Mouse (Mus musculus) neural tube, embryonic 15.5 days (tissue): ENCODE data around the gene Recql. TPM values are rescaled to one million over a fixed set of nuclear protein-coding genes. Genes with fewer than 3 reads are reported as not detected.

Experiments
- ATAC-seq: fragments of 200-750 bp; cut with Nextera tagmentation; 2 replicates; pipeline ENCODE4 v1.8.0; 2017; ENCODE audit warnings: mild to moderate bottlenecking, moderate TSS enrichment, moderate library complexity; ENCODE audit not compliant: low FRiP score
- H3K27ac ChIP-seq: fragments of 300-500 bp; sonication (generic); replicated peaks from 2 replicates; pipeline ENCODE4 v1.5.1; 2015; ENCODE audit warnings: mild to moderate bottlenecking, inconsistent platforms
- H3K27me3 ChIP-seq: fragments of 300-500 bp; sonication (generic); replicated peaks from 2 replicates; pipeline ENCODE4 v1.6.1; 2015; ENCODE audit warnings: inconsistent platforms
- H3K36me3 ChIP-seq: fragments of 300-500 bp; sonication (generic); 2 replicates; pipeline ENCODE4 v1.6.1; 2015; ENCODE audit warnings: inconsistent platforms
- H3K4me1 ChIP-seq: fragments of 300-500 bp; sonication (generic); 2 replicates; pipeline ENCODE4 v1.6.1; 2015; ENCODE audit warnings: inconsistent platforms
- H3K4me2 ChIP-seq: fragments of 300-500 bp; sonication (generic); 2 replicates; pipeline ENCODE4 v1.6.1; 2015; ENCODE audit warnings: inconsistent platforms, mild to moderate bottlenecking, moderate library complexity
- H3K4me3 ChIP-seq: fragments of 300-500 bp; sonication (generic); replicated peaks from 2 replicates; pipeline ENCODE4 v1.5.1; 2015; ENCODE audit warnings: mild to moderate bottlenecking, inconsistent platforms
- H3K9ac ChIP-seq: fragments of 300-500 bp; sonication (generic); replicated peaks from 2 replicates; pipeline ENCODE4 v1.6.1; 2015; ENCODE audit warnings: mild to moderate bottlenecking, inconsistent platforms
- H3K9me3 ChIP-seq: fragments of 300-500 bp; sonication (generic); replicated peaks from 2 replicates; pipeline ENCODE4 v1.6.1; 2016; ENCODE audit warnings: inconsistent platforms
- WGBS: fragments of 180-500 bp; shearing (Covaris S2); methylation state at CpG from one replicate; pipeline ENCODE4 v1.1.7; 2015; ENCODE audit warnings: mixed read lengths; 5-methylcytosine and 5-hydroxymethylcytosine counted together
- polyA plus RNA-seq: library from polyadenylated mRNA; unstranded; fragments of >200 nt; fragmentation: Nextera tagmentation; extraction: Ambion mirVana; gene quantifications from 2 replicates; pipeline ENCODE4 v1.2.1, GENCODE M21; 2015

Gene Recql
- polyA plus RNA-seq, 1 experiment from 2014 or later = 21.4 TPM

GRCm38 (mm10) chr6:142326598-142326997, 60.3 kb downstream of the Recql start:
- Histone ChIP-seq H3K9ac (no peak overlapping the region), H3K4me1 (no peaks in the 10 kb centered on the region), H3K27me3 (no peaks in the 10 kb centered on the region), H3K9me3 (no peaks in the 10 kb centered on the region), H3K36me3 (no peaks in the 10 kb centered on the region), H3K4me3 (no peak overlapping the region), H3K4me2 (no peak overlapping the region), H3K27ac (no peak overlapping the region)
- WGBS = 86% methylated on average over 3 of the region's 3 CpGs
- no peak for ATAC-seq

GRCm38 (mm10) chr6:142322881-142323280, 64.0 kb downstream of the Recql start, which contains the start of gene Slco1a5:
Gene Slco1a5, minus strand, starts transcription at chr6:142322981.
- H3K4me3 ChIP-seq = no peak within 1 kb of the TSS
- H3K4me2 ChIP-seq = no peak within 1 kb of the TSS
- 26% methylated on average over 4 of the region's 4 CpGs for whole genome bisulfite sequencing
- no peaks in the 10 kb centered on the region for H3K27me3 ChIP-seq
- no peak for ATAC-seq
- no peaks in the 10 kb centered on the region for H3K4me1 ChIP-seq
- no peaks in the 10 kb centered on the region for H3K9me3 ChIP-seq
- no peak within 1 kb of the TSS for H3K27ac ChIP-seq
- no peak within 1 kb of the TSS for H3K9ac ChIP-seq
- no peaks in the 10 kb centered on the region for H3K36me3 ChIP-seq

- no peaks in the 10 kb centered on the region for H3K4me1 ChIP-seq
- H3K27ac ChIP-seq = no peak overlapping the region
- H3K36me3 ChIP-seq = no peaks in the 10 kb centered on the region
- no peak for ATAC-seq
- no peaks in the 10 kb centered on the region for H3K9me3 ChIP-seq
- H3K9ac ChIP-seq = no peak overlapping the region
- no peak overlapping the region for H3K4me3 ChIP-seq
- no peak overlapping the region for H3K4me2 ChIP-seq
- H3K27me3 ChIP-seq = no peaks in the 10 kb centered on the region
Observed at GRCm38 (mm10) chr6:142317106-142317505, 69.8 kb downstream of the Recql start.

- H3K36me3 ChIP-seq = no peaks in the 10 kb centered on the region
- H3K4me2 ChIP-seq = no peak overlapping the region
- H3K9me3 ChIP-seq = peaks cover 5% of the 10 kb centered on the region; the same call in 1 of the 2 replicates
- WGBS = 90% methylated on average over 5 of the region's 5 CpGs
- ATAC-seq = no peak
- no peak overlapping the region for H3K9ac ChIP-seq
- H3K4me1 ChIP-seq = no peaks in the 10 kb centered on the region
- H3K27ac ChIP-seq = no peak overlapping the region
- H3K4me3 ChIP-seq = no peak overlapping the region
- no peaks in the 10 kb centered on the region for H3K27me3 ChIP-seq
Observed at GRCm38 (mm10) chr6:142314285-142314684, 72.6 kb downstream of the Recql start.

GRCm38 (mm10) chr6:142305076-142305475, 81.8 kb downstream of the Recql start:
- Histone ChIP-seq H3K27ac (no peak overlapping the region), H3K4me1 (no peaks in the 10 kb centered on the region), H3K36me3 (no peaks in the 10 kb centered on the region), H3K9me3 (peaks cover 5% of the 10 kb centered on the region; the same call in 1 of the 2 replicates), H3K27me3 (no peaks in the 10 kb centered on the region), H3K4me3 (no peak overlapping the region), H3K9ac (no peak overlapping the region), H3K4me2 (no peak overlapping the region)
- ATAC-seq = no peak

Other genes starting within 250 kb of the Recql start
- gene Slco1a6, start 178.6 kb downstream of the Recql start, polyA plus RNA-seq = 0.51 and 0.77 TPM in 2 replicates
- 0.19 and 0.52 TPM in 2 replicates for gene Iapp, start 88.7 kb downstream of the Recql start, polyA plus RNA-seq
- 0.06 and 0.14 TPM in 2 replicates for gene Slco1a5, start 64.1 kb downstream of the Recql start, polyA plus RNA-seq
- 18.2 and 18.7 TPM in 2 replicates for gene Pyroxd1, start 41.4 kb downstream of the Recql start, polyA plus RNA-seq
- 69.5 and 74.9 TPM in 2 replicates for gene Golt1b, start 134 bp upstream of the Recql start, polyA plus RNA-seq
- gene Spx, start 26.4 kb upstream of the Recql start, polyA plus RNA-seq = 1.2 and 1.5 TPM in 2 replicates
- gene Gys2, start 86.0 kb upstream of the Recql start, polyA plus RNA-seq = 0.38 TPM in 1 of 2 replicates, not detected in the other
- 526 and 576 TPM in 2 replicates for gene Ldhb, start 120.9 kb upstream of the Recql start, polyA plus RNA-seq
- gene Kcnj8, start 184.5 kb upstream of the Recql start, polyA plus RNA-seq = 13.6 and 19.7 TPM in 2 replicates